Mouse (Mus musculus): ENCODE data around the gene Stard10.

Gene Stard10

GRCm38 (mm10) chr7:101330841-101331173 lies 13.9 kb downstream of the Stard10 start:
- no peak for DNase-seq (ENCODE audit: low spot score)

GRCm38 (mm10) chr7:101332045-101332831 lies 15.4 kb downstream of the Stard10 start:
- peak; percentile 38 for DNase-seq (ENCODE audit: low spot score)

GRCm38 (mm10) chr7:101335228-101335627 lies 18.3 kb downstream of the Stard10 start:
- no peak for DNase-seq (ENCODE audit: low spot score)

GRCm38 (mm10) chr7:101336686-101337085 lies 19.8 kb downstream of the Stard10 start:
- no peak for DNase-seq (ENCODE audit: low spot score)

GRCm38 (mm10) chr7:101337401-101337800 lies 20.5 kb downstream of the Stard10 start:
- DNase-seq (ENCODE audit: low spot score): no peak

- no peak for DNase-seq (ENCODE audit: low spot score)
Observed at GRCm38 (mm10) chr7:101341405-101341804, 24.5 kb downstream of the Stard10 start.

GRCm38 (mm10) chr7:101343135-101343534 lies 26.2 kb downstream of the Stard10 start:
- no peak for DNase-seq (ENCODE audit: low spot score)

- no peak for DNase-seq (ENCODE audit: low spot score)
Observed at GRCm38 (mm10) chr7:101344892-101345291, 28.0 kb downstream of the Stard10 start.

- DNase-seq (ENCODE audit: low spot score): no peak
Observed at GRCm38 (mm10) chr7:101346991-101347390, 30.1 kb downstream of the Stard10 start.

GRCm38 (mm10) chr7:101347767-101348270 lies 30.9 kb downstream of the Stard10 start, which contains the start of gene Arap1:
Gene Arap1 (plus strand): TSS chr7:101348067.
- peak; percentile 60 for DNase-seq (ENCODE audit: low spot score)

- no peak for DNase-seq (ENCODE audit: low spot score)
Observed at GRCm38 (mm10) chr7:101348312-101348711, 31.4 kb downstream of the Stard10 start.

- DNase-seq (ENCODE audit: low spot score): peak; percentile 39
Observed at GRCm38 (mm10) chr7:101349861-101350260, 33.0 kb downstream of the Stard10 start.

GRCm38 (mm10) chr7:101352404-101352803 lies 35.5 kb downstream of the Stard10 start:
- no peak for DNase-seq (ENCODE audit: low spot score)

- no peak for DNase-seq (ENCODE audit: low spot score)
Observed at GRCm38 (mm10) chr7:101354423-101354822, 37.5 kb downstream of the Stard10 start.

GRCm38 (mm10) chr7:101355551-101356100 lies 38.7 kb downstream of the Stard10 start:
- no peak for DNase-seq (ENCODE audit: low spot score)

GRCm38 (mm10) chr7:101356868-101357267 lies 40.0 kb downstream of the Stard10 start:
- no peak for DNase-seq (ENCODE audit: low spot score)

- DNase-seq (ENCODE audit: low spot score): no peak
Observed at GRCm38 (mm10) chr7:101360406-101360805, 43.5 kb downstream of the Stard10 start.

- no peak for DNase-seq (ENCODE audit: low spot score)
Observed at GRCm38 (mm10) chr7:101361021-101361420, 44.1 kb downstream of the Stard10 start.

- DNase-seq (ENCODE audit: low spot score): no peak
Observed at GRCm38 (mm10) chr7:101361767-101362166, 44.9 kb downstream of the Stard10 start.

GRCm38 (mm10) chr7:101362791-101363191 lies 45.9 kb downstream of the Stard10 start:
- DNase-seq (ENCODE audit: low spot score): no peak

GRCm38 (mm10) chr7:101363914-101364313 lies 47.0 kb downstream of the Stard10 start:
- DNase-seq (ENCODE audit: low spot score): no peak

- DNase-seq (ENCODE audit: low spot score): peak; percentile 41
Observed at GRCm38 (mm10) chr7:101367901-101368852, 51.3 kb downstream of the Stard10 start.

All from retina, embryonic 14.5 days (tissue).